Mouse (Mus musculus): ENCODE measurements at regions not wholly inside any gene's neighbourhood (a gene's known extent, or its start where the extent isn't known, plus 50 kb on each side); places are given as distances from the start of the nearest gene placed in this dataset.

DNA sequence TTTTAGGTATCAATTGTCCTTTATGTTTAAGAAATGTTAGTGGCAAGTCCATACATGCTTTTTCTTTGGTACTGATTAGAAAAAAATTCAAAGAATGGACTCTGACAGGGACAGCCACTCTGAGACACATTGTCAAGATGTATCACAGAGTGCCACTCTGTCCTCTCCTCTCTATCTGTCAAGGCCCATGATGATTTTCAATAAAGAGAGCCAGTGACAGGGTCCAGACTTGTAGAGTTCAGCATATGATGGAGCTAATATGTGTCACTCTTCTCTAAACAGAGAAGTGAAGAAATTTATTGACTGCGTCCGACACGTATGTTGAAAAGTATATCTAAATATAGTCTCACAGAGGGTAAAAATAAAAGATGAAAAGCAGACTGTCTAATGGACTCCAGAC is 672.2 kb upstream of the 4930452B06Rik start:
- intact Hi-C loops (cut with DNase I): no loop called here
- Histone ChIP-seq H3K4me3 (no peak overlapping the region), H3K27ac (no peak overlapping the region)
- TF ChIP-seq CTCF (IDR thresholded peaks at IDR 0.05): no peak
- DNase-seq: no peak

DNA sequence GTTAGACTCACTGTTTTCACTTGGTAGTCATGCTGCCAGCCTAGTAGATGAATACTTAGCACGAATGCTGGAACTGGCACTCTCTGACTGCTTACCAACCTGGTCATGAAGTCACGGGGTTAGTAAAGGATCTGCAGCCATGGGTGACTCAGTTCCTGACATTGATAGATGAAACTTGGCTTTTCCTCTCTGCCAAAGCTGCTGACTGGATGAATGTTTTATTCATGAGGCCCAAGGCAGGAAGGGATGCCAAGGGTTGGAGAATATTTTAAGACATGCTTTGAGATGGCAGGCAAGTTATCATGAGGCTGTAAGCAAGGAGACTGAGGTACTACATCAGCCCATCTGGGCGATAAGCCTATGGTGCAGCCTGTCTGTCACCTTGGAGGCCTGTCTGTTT is 671.1 kb upstream of the 4930452B06Rik start:
- TF ChIP-seq CTCF (IDR thresholded peaks at IDR 0.05): no peak

DNA sequence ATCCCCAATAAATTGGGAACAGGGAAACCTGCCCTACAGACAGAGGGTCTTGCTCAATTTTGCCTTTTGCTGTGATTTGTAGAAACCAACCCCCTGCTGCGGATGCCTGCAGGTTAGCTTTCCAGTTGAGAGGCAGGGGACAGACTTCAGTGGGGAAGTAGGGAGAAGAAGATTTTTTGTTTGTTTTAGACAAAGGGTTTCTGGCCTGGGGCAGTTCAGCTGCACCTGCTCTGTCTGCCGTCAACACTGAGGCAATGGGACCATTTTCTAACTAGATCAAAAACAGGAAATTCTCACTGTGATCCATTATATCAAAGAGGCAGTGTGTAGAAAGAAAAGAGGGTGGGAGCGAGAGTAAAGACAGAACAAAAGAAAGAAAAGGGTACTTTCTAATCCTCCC is 665.6 kb upstream of the 4930452B06Rik start:
- Histone ChIP-seq H3K4me3 (no peak overlapping the region), H3K27ac (no peak overlapping the region)
- DNase-seq: no peak
- no peak for TF ChIP-seq CTCF (IDR thresholded peaks at IDR 0.05)
- intact Hi-C loops (cut with DNase I): no loop called here

More for the DNA sequence above, 671.1 kb upstream of the 4930452B06Rik start:
- DNase-seq: peak; percentile 37
- intact Hi-C loops (cut with DNase I): no loop called here
- H3K4me3 ChIP-seq: no peak overlapping the region
- no peak overlapping the region for H3K27ac ChIP-seq

DNA sequence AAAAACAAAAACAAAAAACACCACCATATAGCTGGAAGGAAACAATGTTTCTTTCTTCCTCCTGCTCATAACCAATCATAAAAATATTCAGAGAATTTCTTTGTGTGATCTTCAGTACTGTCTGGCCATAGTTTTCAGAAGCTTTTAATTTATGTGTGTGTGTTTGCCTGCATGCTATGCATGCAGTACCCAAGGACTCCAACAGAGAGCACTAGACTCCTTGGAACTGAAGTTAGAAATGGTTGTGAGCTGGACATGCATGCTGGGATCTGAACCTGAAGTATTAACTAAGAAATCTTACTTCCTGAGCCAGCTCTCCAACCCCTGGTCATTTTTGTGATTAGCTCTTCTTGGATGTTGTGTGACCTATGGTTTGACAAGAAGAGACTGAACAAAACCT is 664.7 kb upstream of the 4930452B06Rik start:
- TF ChIP-seq CTCF (IDR thresholded peaks at IDR 0.05): 0 out of 2 replicates have a peak, but pooled peaks have one; percentile 1
- no peak overlapping the region for H3K4me3 ChIP-seq
- H3K27ac ChIP-seq: no peak overlapping the region
- no peak for DNase-seq
- intact Hi-C loops (cut with DNase I): no loop called here

DNA sequence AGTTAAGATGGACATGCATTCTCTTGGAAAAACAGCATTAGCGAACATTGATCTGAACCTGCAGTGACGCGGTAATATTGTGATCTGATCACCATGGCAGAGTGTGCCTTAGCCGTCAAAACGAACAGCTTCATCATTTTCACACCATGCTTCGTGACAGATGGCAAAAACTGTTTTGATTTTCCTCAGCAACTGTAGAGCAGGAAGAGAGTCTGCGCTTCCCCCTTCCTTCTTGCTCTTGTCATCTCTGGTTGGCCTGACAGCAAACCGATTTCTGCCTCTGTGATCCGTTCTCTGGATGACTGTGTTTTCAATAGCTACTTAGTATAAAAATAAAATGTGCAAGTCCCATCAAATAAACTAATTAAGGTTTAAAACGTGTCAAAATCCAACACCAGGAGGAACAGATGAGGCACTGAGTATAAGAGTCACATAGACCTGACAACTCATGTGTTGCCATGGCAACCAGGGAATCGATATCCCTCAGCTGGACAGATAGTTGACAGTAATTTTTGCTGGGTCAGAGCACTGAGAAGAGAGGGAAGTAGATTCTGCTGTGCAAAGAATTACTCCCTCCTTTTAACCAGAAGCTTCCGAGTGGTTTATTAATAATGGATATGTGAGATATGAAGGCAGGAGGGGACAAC is 663.9 kb upstream of the 4930452B06Rik start:
- no peak overlapping the region for H3K27ac ChIP-seq
- no peak overlapping the region for H3K4me3 ChIP-seq
- intact Hi-C loops (cut with DNase I): no loop called here
- no peak for DNase-seq
- no peak for TF ChIP-seq CTCF (IDR thresholded peaks at IDR 0.05)

- Histone ChIP-seq H3K27ac (no peak overlapping the region), H3K4me3 (no peak overlapping the region)
- no peak for TF ChIP-seq CTCF (IDR thresholded peaks at IDR 0.05)
- DNase-seq: no peak
- intact Hi-C loops (cut with DNase I): no loop called here
Measured at GRCm38 (mm10) chr14:9327344-9327743, 661.3 kb upstream of the 4930452B06Rik start.

GRCm38 (mm10) chr14:9319842-9320241 is 653.8 kb upstream of the 4930452B06Rik start:
- no peak for DNase-seq
- no peak for TF ChIP-seq CTCF (IDR thresholded peaks at IDR 0.05)
- no peak overlapping the region for H3K27ac ChIP-seq
- H3K4me3 ChIP-seq: no peak overlapping the region
- intact Hi-C loops (cut with DNase I): no loop called here

- no peak for TF ChIP-seq CTCF (IDR thresholded peaks at IDR 0.05)
- no peak for DNase-seq
- Histone ChIP-seq H3K27ac (no peak overlapping the region), H3K4me3 (no peak overlapping the region)
- intact Hi-C loops (cut with DNase I): no loop called here
Measured at GRCm38 (mm10) chr14:9318796-9319465, 652.9 kb upstream of the 4930452B06Rik start.

- no peak for TF ChIP-seq CTCF (IDR thresholded peaks at IDR 0.05)
- Histone ChIP-seq H3K27ac (no peak overlapping the region), H3K4me3 (no peak overlapping the region)
- no peak for DNase-seq
- intact Hi-C loops (cut with DNase I): no loop called here
Measured at GRCm38 (mm10) chr14:9315224-9315623, 649.2 kb upstream of the 4930452B06Rik start.

DNA sequence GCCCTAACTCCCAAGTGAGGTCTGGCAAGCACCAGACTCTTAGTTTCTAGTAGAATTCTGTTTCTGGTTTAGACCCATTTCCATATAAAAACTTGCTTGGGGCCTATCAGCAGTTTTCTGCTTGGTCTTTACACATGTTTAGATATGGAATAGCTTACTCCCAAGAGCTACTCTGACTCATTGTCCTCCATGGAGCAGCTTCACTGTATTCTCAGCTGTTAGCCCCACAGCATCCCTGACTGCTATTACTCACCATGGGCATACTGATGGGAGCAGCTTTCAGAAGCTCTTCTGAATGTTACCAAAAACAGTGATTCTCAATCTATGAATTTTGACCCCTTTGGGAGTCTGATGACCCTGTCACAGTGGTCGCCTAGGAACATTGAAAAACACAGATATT is 630.1 kb upstream of the 4930452B06Rik start:
- H3K27ac ChIP-seq: no peak overlapping the region
- H3K4me3 ChIP-seq: no peak overlapping the region
- intact Hi-C loops (cut with DNase I): no loop called here
- no peak for TF ChIP-seq CTCF (IDR thresholded peaks at IDR 0.05)
- no peak for DNase-seq

DNA sequence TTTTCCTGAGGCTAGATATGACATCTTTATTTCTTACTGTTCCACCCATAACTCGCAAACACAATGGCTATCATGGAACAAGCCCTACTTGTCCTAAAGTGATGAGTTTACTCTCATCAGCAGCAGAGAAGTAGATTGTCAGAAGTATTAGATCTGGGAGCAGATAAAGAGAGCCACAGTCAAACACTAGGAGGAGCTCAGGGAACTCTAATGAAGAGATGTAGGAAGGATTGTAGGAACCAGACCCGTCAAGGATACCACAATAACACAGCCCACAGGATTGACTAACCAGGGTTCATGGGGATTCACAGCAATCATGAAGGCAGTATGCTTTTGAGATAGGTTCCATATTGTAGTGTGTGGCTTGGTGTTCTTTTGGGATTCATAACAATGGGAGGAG is 628.5 kb upstream of the 4930452B06Rik start:
- DNase-seq: no peak
- intact Hi-C loops (cut with DNase I): no loop called here
- no peak overlapping the region for H3K4me3 ChIP-seq
- TF ChIP-seq CTCF (IDR thresholded peaks at IDR 0.05): peak; percentile 4; the same call in 1 of the 2 replicates
- H3K27ac ChIP-seq: no peak overlapping the region

GRCm38 (mm10) chr14:9288103-9288502 is 622.1 kb upstream of the 4930452B06Rik start:
- no peak for DNase-seq
- Histone ChIP-seq H3K4me3 (no peak overlapping the region), H3K27ac (no peak overlapping the region)
- intact Hi-C loops (cut with DNase I): no loop called here
- TF ChIP-seq CTCF (IDR thresholded peaks at IDR 0.05): no peak

DNA sequence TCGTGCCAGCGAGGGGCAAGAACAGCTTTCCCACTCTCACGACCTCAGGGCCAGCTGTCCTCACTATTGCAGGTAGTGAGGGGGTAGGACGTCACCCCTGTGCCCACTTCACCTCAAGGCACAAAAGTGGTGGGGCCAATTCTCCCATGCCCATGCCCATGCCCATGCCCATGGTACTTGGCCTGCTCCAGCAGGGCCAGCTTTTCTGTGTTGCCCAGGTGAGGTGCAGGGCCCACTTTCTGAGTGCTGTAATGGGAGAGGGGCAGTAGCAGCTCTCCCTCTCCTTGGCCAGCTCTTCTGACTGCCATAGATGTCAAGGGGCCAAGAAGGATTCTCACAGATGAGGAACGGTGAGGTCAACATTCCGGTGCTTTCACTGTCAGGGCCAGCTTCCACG is 619.6 kb upstream of the 4930452B06Rik start:
- DNase-seq: no peak
- H3K27ac ChIP-seq: no peak overlapping the region
- H3K4me3 ChIP-seq: no peak overlapping the region
- intact Hi-C loops (cut with DNase I): no loop called here
- TF ChIP-seq CTCF (IDR thresholded peaks at IDR 0.05): no peak
